Mouse (Mus musculus): ENCODE measurements around the gene Plk5. TPM values are rescaled to one million over a fixed set of nuclear protein-coding genes. Genes with fewer than 3 reads are reported as not detected.
A peak's percentile ranks its signal among the peaks of the same experiment; 100 is the strongest.

Gene Plk5
- total and polyA plus RNA-seq, 3 experiments, result not detected

DNA sequence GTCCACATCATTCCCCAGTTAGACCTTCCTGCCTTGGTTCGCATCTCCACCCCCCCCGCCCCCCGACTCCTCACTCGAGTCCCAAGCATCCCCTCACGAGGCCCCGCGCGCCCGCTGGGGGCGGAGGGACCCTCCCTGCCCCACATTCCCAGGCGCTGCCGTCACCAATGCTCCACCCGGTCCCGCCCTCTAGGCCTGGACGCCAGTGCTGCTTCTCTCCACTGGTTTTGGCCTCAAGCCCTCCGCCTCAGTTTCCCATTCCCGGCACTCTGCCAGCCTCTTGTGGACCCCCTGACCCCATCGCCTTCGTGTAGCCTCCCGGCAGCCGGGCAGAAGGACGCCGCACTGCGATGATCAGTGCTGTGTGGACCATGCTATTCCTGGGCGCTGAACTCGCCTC is 7.3 kb upstream of the Plk5 start:
- dilution Hi-C loops (cut with MboI; ENCODE audit: extremely low pct_ligation_motif_present, extremely low pct_unique_long_range_greater_than_20kb, low sequenced_read_pairs) (no loop called here), in situ Hi-C loops (cut with MboI; ENCODE audit: low pct_ligation_motif_present, low pct_unique_long_range_greater_than_20kb, low sequenced_read_pairs) (loop anchor here (5.0 kb wide), 1 partner anchor 172 kb away; the partner anchor contains the start of gene Efna2)
- no peak overlapping the region for H3K4me2 ChIP-seq (ENCODE audit: insufficient read depth, low read depth, poor library complexity, severe bottlenecking)
- TF ChIP-seq USF2 (conservative IDR thresholded peaks at IDR 0.05; ENCODE audit: low read depth, low read length) (no peak), ZC3H11A (IDR thresholded peaks at IDR 0.05; ENCODE audit: low read depth, low read length) (no peak), USF1 (IDR thresholded peaks at IDR 0.05; ENCODE audit: low read depth, low read length) (no peak), MAZ (IDR thresholded peaks at IDR 0.05; ENCODE audit: low read depth, low read length) (no peak), CHD2 (IDR thresholded peaks at IDR 0.05; ENCODE audit: low read length) (no peak), MYC (IDR thresholded peaks at IDR 0.05; ENCODE audit: low read depth, low read length) (no peak), IRF4 (IDR thresholded peaks at IDR 0.05; ENCODE audit: low read depth, low read length) (no peak), MXI1 (IDR thresholded peaks at IDR 0.05; ENCODE audit: low read depth, low read length) (no peak), CHD1 (IDR thresholded peaks at IDR 0.05; ENCODE audit: low read depth, low read length) (no peak), TBP (conservative IDR thresholded peaks at IDR 0.05; ENCODE audit: low read depth, low read length) (no peak), SIN3A (IDR thresholded peaks at IDR 0.05; ENCODE audit: low read length) (no peak), E2F4 (IDR thresholded peaks at IDR 0.05; ENCODE audit: insufficient replicate concordance, low read depth, low read length) (no peak), POLR2AphosphoS2 (IDR thresholded peaks at IDR 0.05; ENCODE audit: low read depth, low read length) (no peak), JUN (IDR thresholded peaks at IDR 0.05; ENCODE audit: insufficient read depth, low read depth, low read length) (no peak), ELF1 (IDR thresholded peaks at IDR 0.05; ENCODE audit: low read depth, low read length) (no peak), KAT2A (IDR thresholded peaks at IDR 0.05; ENCODE audit: insufficient replicate concordance, low read length) (no peak), ETS1 (conservative IDR thresholded peaks at IDR 0.05; ENCODE audit: low read depth, low read length) (no peak), BHLHE40 (IDR thresholded peaks at IDR 0.05; ENCODE audit: low read depth, low read length) (no peak)
- H3K9ac ChIP-seq (ENCODE audit: insufficient read depth, low read depth), result no peak overlapping the region
- no peak for DNase-seq (ENCODE audit: extremely low read depth)
- peaks cover 3 to 10% of the 10 kb centered on the region in 2 experiments for H3K4me1 ChIP-seq (ENCODE audit: control insufficient read depth in 1 of 2, insufficient read depth in 2 of 2)
- H3K9me3 ChIP-seq (replicated peaks; ENCODE audit: low read length), result no peaks in the 10 kb centered on the region
- H3K27ac ChIP-seq (ENCODE audit: insufficient read depth, low read depth), result no peak overlapping the region
- no peaks in the 10 kb centered on the region for H3K36me3 ChIP-seq (replicated peaks in 1 of 2; ENCODE audit: control insufficient read depth in 1 of 2, insufficient read depth in 1 of 2, low read length in 1 of 2)
- H3K4me3 ChIP-seq (replicated peaks in 1 of 3; ENCODE audit: low read depth in 2 of 3, low read length in 2 of 3, poor library complexity in 1 of 3), result no peak overlapping the region
- H3K79me2 ChIP-seq (replicated peaks; ENCODE audit: control insufficient read depth, extremely low read depth, insufficient read depth, poor library complexity, severe bottlenecking), result no peaks in the 10 kb centered on the region
- peaks cover 85% of the 10 kb centered on the region for H3K27me3 ChIP-seq (replicated peaks)

DNA sequence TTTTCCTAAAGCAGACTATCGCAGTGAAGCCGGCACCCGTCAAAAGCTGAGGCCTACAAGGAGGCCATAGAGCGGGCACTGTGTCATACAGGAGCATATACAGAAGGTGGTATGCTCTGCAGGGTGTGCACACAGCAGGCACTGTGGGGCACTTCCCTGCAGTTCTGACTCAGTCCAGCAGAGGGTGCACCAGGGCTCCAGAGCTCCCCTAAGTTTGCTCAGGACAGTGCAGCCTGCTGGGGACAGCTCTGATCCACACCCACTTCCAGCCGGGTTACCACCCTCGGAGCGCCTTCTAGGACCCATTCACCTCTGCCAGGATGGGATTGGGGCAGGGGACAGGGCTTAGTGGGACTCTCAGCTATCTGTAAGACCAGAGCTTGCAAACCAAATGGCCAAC is 6.0 kb upstream of the Plk5 start:
- dilution Hi-C loops (cut with MboI; ENCODE audit: extremely low pct_ligation_motif_present, extremely low pct_unique_long_range_greater_than_20kb, low sequenced_read_pairs) (no loop called here), in situ Hi-C loops (cut with MboI; ENCODE audit: low pct_ligation_motif_present, low pct_unique_long_range_greater_than_20kb, low sequenced_read_pairs) (no loop called here)
- Histone ChIP-seq H3K27ac (ENCODE audit: insufficient read depth, low read depth) (no peak overlapping the region), H3K4me3 (replicated peaks in 1 of 3; ENCODE audit: low read depth in 2 of 3, low read length in 2 of 3, poor library complexity in 1 of 3) (no peak overlapping the region), H3K27me3 (replicated peaks) (peaks cover 85% of the 10 kb centered on the region), H3K36me3 (replicated peaks in 1 of 2; ENCODE audit: control insufficient read depth in 1 of 2, insufficient read depth in 1 of 2, low read length in 1 of 2) (no peaks in the 10 kb centered on the region), H3K9ac (ENCODE audit: insufficient read depth, low read depth) (no peak overlapping the region), H3K4me2 (ENCODE audit: insufficient read depth, low read depth, poor library complexity, severe bottlenecking) (no peak overlapping the region), H3K79me2 (replicated peaks; ENCODE audit: control insufficient read depth, extremely low read depth, insufficient read depth, poor library complexity, severe bottlenecking) (no peaks in the 10 kb centered on the region), H3K4me1 (ENCODE audit: control insufficient read depth in 1 of 2, insufficient read depth in 2 of 2) (peaks cover 3 to 10% of the 10 kb centered on the region in 2 experiments), H3K9me3 (replicated peaks; ENCODE audit: low read length) (no peaks in the 10 kb centered on the region)
- peak; percentile 82 for DNase-seq (ENCODE audit: extremely low read depth)
- TF ChIP-seq SMC3 (IDR thresholded peaks at IDR 0.05; ENCODE audit: low read depth, low read length) (peak; percentile 90), ZKSCAN1 (IDR thresholded peaks at IDR 0.05; ENCODE audit: borderline replicate concordance, low read depth, low read length) (no peak), MAZ (IDR thresholded peaks at IDR 0.05; ENCODE audit: low read depth, low read length) (0 out of 2 replicates have a peak, but pooled peaks have one; percentile 35), ELF1 (IDR thresholded peaks at IDR 0.05; ENCODE audit: low read depth, low read length) (peak; percentile 43; the same call in 1 of the 2 replicates), ZC3H11A (IDR thresholded peaks at IDR 0.05; ENCODE audit: low read depth, low read length) (no peak), MAFK (IDR thresholded peaks at IDR 0.05; ENCODE audit: insufficient replicate concordance, low read length) (no peak), UBTF (IDR thresholded peaks at IDR 0.05; ENCODE audit: low read depth, low read length) (no peak), ZMIZ1 (IDR thresholded peaks at IDR 0.05; ENCODE audit: low read depth, low read length) (no peak), EP300 (IDR thresholded peaks at IDR 0.05; ENCODE audit: low read length) (no peak), ZNF384 (IDR thresholded peaks at IDR 0.05; ENCODE audit: low read depth, low read length) (no peak), NELFE (IDR thresholded peaks at IDR 0.05; ENCODE audit: low read depth, low read length) (peak; percentile 32; the same call in 1 of the 2 replicates), CHD1 (IDR thresholded peaks at IDR 0.05; ENCODE audit: low read depth, low read length) (no peak), GABPA (IDR thresholded peaks at IDR 0.05; ENCODE audit: insufficient replicate concordance, low read depth, low read length) (no peak), CTCF (conservative IDR thresholded peaks at IDR 0.05 in 1 of 2, IDR thresholded peaks at IDR 0.05 in 1 of 2; ENCODE audit: low read depth in 2 of 2, low read length in 2 of 2) (peak; percentile 85 to 94), E2F4 (IDR thresholded peaks at IDR 0.05; ENCODE audit: insufficient replicate concordance, low read depth, low read length) (no peak), JUN (IDR thresholded peaks at IDR 0.05; ENCODE audit: insufficient read depth, low read depth, low read length) (no peak), TBP (conservative IDR thresholded peaks at IDR 0.05; ENCODE audit: low read depth, low read length) (no peak), CHD2 (IDR thresholded peaks at IDR 0.05; ENCODE audit: low read length) (no peak), MAX (IDR thresholded peaks at IDR 0.05; ENCODE audit: low read length) (0 out of 2 replicates have a peak, but pooled peaks have one; percentile 24), IRF4 (IDR thresholded peaks at IDR 0.05; ENCODE audit: low read depth, low read length) (peak; percentile 39; the same call in 1 of the 2 replicates), MEF2A (IDR thresholded peaks at IDR 0.05; ENCODE audit: borderline replicate concordance, low read depth, low read length) (peak; percentile 46; the same call in 1 of the 2 replicates), SIN3A (IDR thresholded peaks at IDR 0.05; ENCODE audit: low read length) (no peak), KAT2A (IDR thresholded peaks at IDR 0.05; ENCODE audit: insufficient replicate concordance, low read length) (no peak), ETS1 (conservative IDR thresholded peaks at IDR 0.05; ENCODE audit: low read depth, low read length) (no peak), BHLHE40 (IDR thresholded peaks at IDR 0.05; ENCODE audit: low read depth, low read length) (peak; percentile 29)

Data from CH12.LX (cell line).